Mouse (Mus musculus) cerebellum, postnatal 10 days (tissue): ENCODE data around the gene Celf3.

ENCODE experiments used
- DNase-seq, 2 experiments: peaks; one replicate each; pipeline ENCODE4 v3.0.0; 2021; ENCODE audit warnings: mixed read lengths in 2 of 2

Celf3 gene

GRCm38 (mm10) chr3:94480291-94480884 lies 2.3 kb downstream of the Celf3 start, which contains the start of gene Riiad1:
Gene Riiad1, minus strand, starts transcription at chr3:94480341.
- DNase-seq: peak in 1 of 2 experiments; percentile 47

- DNase-seq: peak in 1 of 2 experiments; percentile 30
Observed at GRCm38 (mm10) chr3:94481429-94481828, 3.3 kb downstream of the Celf3 start.

- peak; percentile 54 to 56 for DNase-seq
Observed at GRCm38 (mm10) chr3:94482764-94483385, 4.8 kb downstream of the Celf3 start.

- peak; percentile 97 for DNase-seq
Observed at GRCm38 (mm10) chr3:94483790-94484439, 5.8 kb downstream of the Celf3 start.

GRCm38 (mm10) chr3:94485922-94486321 lies 7.8 kb downstream of the Celf3 start:
- DNase-seq: peak; percentile 51 to 68

- peak; percentile 42 to 47 for DNase-seq
Observed at GRCm38 (mm10) chr3:94487581-94487980, 9.5 kb downstream of the Celf3 start.

- DNase-seq: no peak
Observed at GRCm38 (mm10) chr3:94497162-94497561, 19.1 kb downstream of the Celf3 start.

GRCm38 (mm10) chr3:94502243-94502642 lies 24.1 kb downstream of the Celf3 start:
- DNase-seq: peak; percentile 78 to 81

- peak in 1 of 2 experiments; percentile 34 for DNase-seq
Observed at GRCm38 (mm10) chr3:94506664-94507063, 28.6 kb downstream of the Celf3 start.

- DNase-seq: no peak
Observed at GRCm38 (mm10) chr3:94526731-94527130, 48.6 kb downstream of the Celf3 start.

GRCm38 (mm10) chr3:94533968-94534367 lies 55.9 kb downstream of the Celf3 start:
- peak; percentile 50 to 55 for DNase-seq

GRCm38 (mm10) chr3:94537187-94537586 lies 59.1 kb downstream of the Celf3 start:
- no peak for DNase-seq
